Mouse (Mus musculus) embryonic facial prominence, embryonic 11.5 days (tissue): ENCODE data around the gene Sacm1l. TPM values are rescaled to one million over a fixed set of nuclear protein-coding genes. Genes with fewer than 3 reads are reported as not detected.

Experiments
- ATAC-seq: fragments of 200-750 bp; cut with Nextera tagmentation; replicated peaks from 2 replicates; pipeline ENCODE4 v1.8.0; 2017; ENCODE audit warnings: low read depth; ENCODE audit not compliant: insufficient number of reproducible peaks, low FRiP score, low TSS enrichment
- DNase-seq: peaks from one replicate; pipeline ENCODE4 v3.0.0-alpha.2; 2015; ENCODE audit warnings: low spot score
- H3K27ac ChIP-seq: fragments of 300-500 bp; sonication (generic); replicated peaks from 2 replicates; pipeline ENCODE4 v1.5.1; 2014; ENCODE audit warnings: mild to moderate bottlenecking, low read depth, low read length, control low read depth
- H3K27me3 ChIP-seq: fragments of 300-500 bp; sonication (generic); 2 replicates; pipeline ENCODE4 v1.6.1; 2014; ENCODE audit warnings: mild to moderate bottlenecking, low read length, moderate library complexity, mixed read lengths; ENCODE audit not compliant: control insufficient read depth, insufficient read depth
- H3K36me3 ChIP-seq: fragments of 300-500 bp; sonication (generic); replicated peaks from 2 replicates; pipeline ENCODE4 v1.6.1; 2014; ENCODE audit warnings: low read depth, mild to moderate bottlenecking, low read length, moderate library complexity, mixed read lengths; ENCODE audit not compliant: control insufficient read depth, insufficient read depth
- H3K4me1 ChIP-seq: fragments of 300-500 bp; sonication (generic); 2 replicates; pipeline ENCODE4 v1.6.1; 2014; ENCODE audit warnings: low read length, mixed read lengths; ENCODE audit not compliant: control insufficient read depth, insufficient read depth
- H3K4me2 ChIP-seq: fragments of 300-500 bp; sonication (generic); 2 replicates; pipeline ENCODE4 v1.6.1; 2014; ENCODE audit warnings: low read depth, mild to moderate bottlenecking, control low read depth, low read length, moderate library complexity
- H3K4me3 ChIP-seq: fragments of 300-500 bp; sonication (generic); 2 replicates; pipeline ENCODE4 v1.5.1; 2014; ENCODE audit warnings: low read depth, low read length, control low read depth
- H3K9ac ChIP-seq: fragments of 300-500 bp; sonication (generic); replicated peaks from 2 replicates; pipeline ENCODE4 v1.6.1; 2014; ENCODE audit warnings: mild to moderate bottlenecking, control low read depth, low read length
- H3K9me3 ChIP-seq: fragments of 300-500 bp; sonication (generic); replicated peaks from 2 replicates; pipeline ENCODE4 v1.6.1; 2016; ENCODE audit warnings: mild to moderate bottlenecking, low read length, inconsistent platforms, mixed read lengths; ENCODE audit not compliant: control insufficient read depth
- WGBS: fragments of 180-500 bp; shearing (Covaris S2); extraction: QIAGEN DNeasy Blood & Tissue Kit; methylation state at CpG from one replicate; pipeline ENCODE4 v1.1.7; 2014; 5-methylcytosine and 5-hydroxymethylcytosine counted together
- polyA plus RNA-seq: library from polyadenylated mRNA; unstranded; fragments of >200 nt; fragmentation: Nextera tagmentation; extraction: Ambion mirVana; gene quantifications from 2 replicates; pipeline ENCODE4 v1.2.1, GENCODE M21; 2014

The Sacm1l gene
- polyA plus RNA-seq, 1 experiment from 2014 or later, result 62.4 TPM

- Histone ChIP-seq H3K9me3 (no peaks in the 10 kb centered on the region), H3K4me2 (no peak overlapping the region), H3K36me3 (no peaks in the 10 kb centered on the region), H3K4me1 (no peaks in the 10 kb centered on the region), H3K27ac (no peak overlapping the region), H3K27me3 (no peaks in the 10 kb centered on the region), H3K4me3 (no peak overlapping the region), H3K9ac (no peak overlapping the region)
- ATAC-seq (no peak), DNase-seq (peak; percentile 48)
- 76% methylated on average over 1 of the region's 1 CpGs for WGBS
Observed at GRCm38 (mm10) chr9:123638668-123639089, 109.1 kb downstream of the Sacm1l start.

DNA sequence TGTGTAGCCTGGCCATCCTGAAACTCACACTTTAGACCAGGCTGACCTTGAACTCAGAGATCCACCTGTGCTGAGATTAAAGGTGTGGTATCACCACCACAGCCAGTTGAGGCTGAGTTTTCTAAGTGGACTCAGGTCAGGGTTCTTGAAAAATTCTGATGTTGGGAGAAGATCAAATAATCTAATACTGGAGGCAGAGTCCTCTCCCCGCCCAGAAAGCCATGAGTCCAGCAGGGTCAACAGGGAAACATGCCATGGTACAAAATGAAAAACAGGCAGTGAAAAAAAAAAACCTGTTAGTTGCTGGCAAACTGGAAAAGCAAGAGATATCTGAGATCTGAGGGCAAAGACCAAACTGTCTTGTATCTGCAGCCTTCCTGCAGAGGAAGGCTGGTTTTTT lies 110.5 kb downstream of the Sacm1l start:
- 67% methylated on average over 1 of the region's 1 CpGs for WGBS
- H3K9ac ChIP-seq, result no peak overlapping the region
- no peaks in the 10 kb centered on the region for H3K27me3 ChIP-seq
- no peaks in the 10 kb centered on the region for H3K36me3 ChIP-seq
- no peak overlapping the region for H3K27ac ChIP-seq
- no peaks in the 10 kb centered on the region for H3K4me1 ChIP-seq
- ATAC-seq (no peak), DNase-seq (no peak)
- H3K9me3 ChIP-seq, result no peaks in the 10 kb centered on the region
- H3K4me2 ChIP-seq, result no peak overlapping the region
- H3K4me3 ChIP-seq, result no peak overlapping the region

Other genes starting within 250 kb of the Sacm1l start
- gene Lars2, start 162.8 kb upstream of the Sacm1l start, polyA plus RNA-seq, result 1,067 and 1,123 TPM in 2 replicates
- gene Limd1, start 51.1 kb upstream of the Sacm1l start, polyA plus RNA-seq, result 46.0 and 48.3 TPM in 2 replicates
- gene Slc6a20b, start 102.8 kb downstream of the Sacm1l start, polyA plus RNA-seq, result 0.03 and 0.18 TPM in 2 replicates
- gene Ccr9, start 148.7 kb downstream of the Sacm1l start, polyA plus RNA-seq, result 0.14 TPM in 1 of 2 replicates, not detected in the other
- gene Slc6a20a, start 149.1 kb downstream of the Sacm1l start, polyA plus RNA-seq, result 0.13 and 0.18 TPM in 2 replicates
- gene Lztfl1, start 187.9 kb downstream of the Sacm1l start, polyA plus RNA-seq, result 56.1 and 60.1 TPM in 2 replicates